Mouse (Mus musculus) cerebellum, adult 2 months (tissue): ENCODE measurements around the gene Evl.

ENCODE experiments used
- CTCF ChIP-seq: fragments of 200-500 bp; IDR thresholded peaks from 2 replicates; pipeline ENCODE4 v1.5.1; 2011; ENCODE audit warnings: low read depth, mild to moderate bottlenecking, control low read depth, low read length, moderate library complexity, borderline replicate concordance; ENCODE audit not compliant: insufficient read depth
- POLR2A ChIP-seq: fragments of 200-500 bp; IDR thresholded peaks from 2 replicates; pipeline ENCODE4 v1.6.1; 2011; ENCODE audit warnings: low read length, control low read depth, borderline replicate concordance; ENCODE audit not compliant: insufficient read depth

DNA sequence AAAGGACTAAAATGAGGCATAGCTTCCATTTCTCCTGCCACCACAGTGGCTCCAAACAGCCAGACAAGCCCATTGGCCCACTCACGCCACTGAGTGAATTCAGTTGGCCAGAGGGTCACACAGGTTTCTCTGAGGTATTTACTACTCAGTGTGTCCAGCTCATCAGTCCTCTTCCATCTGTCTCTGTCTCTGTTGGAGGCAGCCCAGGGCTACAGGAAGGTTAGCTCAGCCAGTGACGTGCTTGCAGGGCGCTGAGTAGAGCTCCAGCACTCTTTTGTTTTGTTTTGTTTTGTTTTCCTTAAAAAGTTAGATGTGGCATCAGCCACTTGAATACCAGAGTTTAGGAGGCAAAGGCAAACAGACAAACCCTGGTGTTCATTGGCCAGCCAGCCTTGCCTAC is 119.0 kb downstream of the Evl start:
- no peak for TF ChIP-seq CTCF
- TF ChIP-seq POLR2A = no peak
